Mouse (Mus musculus) small intestine, adult 2 months (tissue): ENCODE data around the gene Trim12c.
"Not testable (repeated sequence)": the region's sequence is repeated elsewhere in the genome, so short reads cannot be mapped to it uniquely, and the experiment has no call there.

Experiments
- CTCF ChIP-seq: fragments of 200-500 bp; IDR thresholded peaks from 2 replicates; pipeline ENCODE4 v1.5.1; 2012; ENCODE audit warnings: low read depth, mild to moderate bottlenecking, control low read depth, inconsistent platforms, low read length, moderate library complexity, mixed read lengths; ENCODE audit not compliant: insufficient replicate concordance, insufficient read length; ENCODE audit errors: extremely low read depth
- POLR2A ChIP-seq: fragments of 200-500 bp; IDR thresholded peaks from 2 replicates; pipeline ENCODE4 v1.6.1; 2012; ENCODE audit warnings: low read depth, mild to moderate bottlenecking, control low read depth, inconsistent platforms, low read length, moderate library complexity

- not testable (repeated sequence) for TF ChIP-seq CTCF, POLR2A
These were observed 24.0 kb downstream of the Trim12c start, which contains the start of gene Trim34b for GRCm38 (mm10) chr7:104329171-104329570.
